Mouse (Mus musculus) small intestine, adult 2 months (tissue): ENCODE measurements around the gene Serinc1. TPM values are rescaled to one million over a fixed set of nuclear protein-coding genes. Genes with fewer than 3 reads are reported as not detected.

Experiments
- H3K27ac ChIP-seq: fragments of 200-500 bp; 2 replicates; pipeline ENCODE4 v1.5.1; 2012; ENCODE audit warnings: low read depth, low read length, control low read depth, inconsistent platforms; ENCODE audit not compliant: insufficient read depth
- H3K27me3 ChIP-seq: fragments of 200-500 bp; 2 replicates; pipeline ENCODE4 v1.6.1; 2012; ENCODE audit warnings: mild to moderate bottlenecking, moderate library complexity, low read length, inconsistent platforms; ENCODE audit not compliant: control insufficient read depth, insufficient read depth
- H3K36me3 ChIP-seq: fragments of 200-500 bp; 2 replicates; pipeline ENCODE4 v1.6.1; 2012; ENCODE audit warnings: mild to moderate bottlenecking, low read length, control low read depth, inconsistent platforms; ENCODE audit not compliant: control insufficient read depth, insufficient read depth
- H3K4me1 ChIP-seq: fragments of 200-500 bp; 2 replicates; pipeline ENCODE4 v1.6.1; 2012; ENCODE audit warnings: low read length, inconsistent platforms, mixed read lengths; ENCODE audit not compliant: control insufficient read depth, insufficient read depth, insufficient read length
- H3K4me3 ChIP-seq: fragments of 200-500 bp; 2 replicates; pipeline ENCODE4 v1.5.1; 2012; ENCODE audit warnings: low read depth, mild to moderate bottlenecking, control low read depth, inconsistent platforms, low read length, moderate library complexity
- CTCF ChIP-seq: fragments of 200-500 bp; IDR thresholded peaks from 2 replicates; pipeline ENCODE4 v1.5.1; 2012; ENCODE audit warnings: low read depth, mild to moderate bottlenecking, control low read depth, inconsistent platforms, low read length, moderate library complexity, mixed read lengths; ENCODE audit not compliant: insufficient replicate concordance, insufficient read length; ENCODE audit errors: extremely low read depth
- POLR2A ChIP-seq: fragments of 200-500 bp; IDR thresholded peaks from 2 replicates; pipeline ENCODE4 v1.6.1; 2012; ENCODE audit warnings: low read depth, mild to moderate bottlenecking, control low read depth, inconsistent platforms, low read length, moderate library complexity
- WGBS: fragments of 180-500 bp; shearing (Covaris S2); methylation state at CpG from one replicate; pipeline ENCODE4 v1.1.7; 2018; 5-methylcytosine and 5-hydroxymethylcytosine counted together
- polyA plus RNA-seq: library from polyadenylated mRNA; depleted of rRNA; stranded (reverse); fragments of >200 nt; gene quantifications from 2 replicates; pipeline ENCODE4 v1.2.3, GENCODE M21; 2012

Serinc1 gene
- polyA plus RNA-seq, 1 experiment = 13.2 TPM

GRCm38 (mm10) chr10:57499414-57500156, 32.7 kb downstream of the Serinc1 start:
- Histone ChIP-seq H3K36me3 (0 out of 2 replicates have a peak, but pooled peaks cover 5% of the 10 kb centered on the region), H3K4me3 (no peak overlapping the region), H3K27ac (no peak overlapping the region), H3K27me3 (no peaks in the 10 kb centered on the region), H3K4me1 (no peaks in the 10 kb centered on the region)
- no peak for TF ChIP-seq POLR2A
- TF ChIP-seq CTCF = no peak
- WGBS = 60% methylated on average over 9 of the region's 9 CpGs

GRCm38 (mm10) chr10:57492050-57492449, 40.3 kb downstream of the Serinc1 start:
- WGBS = 75% methylated on average over 2 of the region's 2 CpGs
- Histone ChIP-seq H3K4me3 (no peak overlapping the region), H3K27me3 (no peaks in the 10 kb centered on the region), H3K4me1 (no peaks in the 10 kb centered on the region), H3K27ac (no peak overlapping the region), H3K36me3 (no peaks in the 10 kb centered on the region)
- TF ChIP-seq CTCF = no peak
- TF ChIP-seq POLR2A = no peak

GRCm38 (mm10) chr10:57488591-57488990, 43.7 kb downstream of the Serinc1 start:
- Histone ChIP-seq H3K4me1 (no peaks in the 10 kb centered on the region; the same call in 1 of the 2 replicates), H3K36me3 (no peaks in the 10 kb centered on the region), H3K27me3 (no peaks in the 10 kb centered on the region), H3K4me3 (no peak overlapping the region), H3K27ac (no peak overlapping the region)
- TF ChIP-seq POLR2A = no peak
- no peak for TF ChIP-seq CTCF

GRCm38 (mm10) chr10:57487201-57487600, 45.1 kb downstream of the Serinc1 start:
- 2% methylated on average over 8 of the region's 8 CpGs for WGBS
- no peaks in the 10 kb centered on the region for H3K36me3 ChIP-seq
- H3K4me1 ChIP-seq = no peaks in the 10 kb centered on the region; the same call in 1 of the 2 replicates
- TF ChIP-seq POLR2A = no peak
- no peak for TF ChIP-seq CTCF
- H3K27me3 ChIP-seq = no peaks in the 10 kb centered on the region
- H3K4me3 ChIP-seq = no peak overlapping the region
- H3K27ac ChIP-seq = no peak overlapping the region

DNA sequence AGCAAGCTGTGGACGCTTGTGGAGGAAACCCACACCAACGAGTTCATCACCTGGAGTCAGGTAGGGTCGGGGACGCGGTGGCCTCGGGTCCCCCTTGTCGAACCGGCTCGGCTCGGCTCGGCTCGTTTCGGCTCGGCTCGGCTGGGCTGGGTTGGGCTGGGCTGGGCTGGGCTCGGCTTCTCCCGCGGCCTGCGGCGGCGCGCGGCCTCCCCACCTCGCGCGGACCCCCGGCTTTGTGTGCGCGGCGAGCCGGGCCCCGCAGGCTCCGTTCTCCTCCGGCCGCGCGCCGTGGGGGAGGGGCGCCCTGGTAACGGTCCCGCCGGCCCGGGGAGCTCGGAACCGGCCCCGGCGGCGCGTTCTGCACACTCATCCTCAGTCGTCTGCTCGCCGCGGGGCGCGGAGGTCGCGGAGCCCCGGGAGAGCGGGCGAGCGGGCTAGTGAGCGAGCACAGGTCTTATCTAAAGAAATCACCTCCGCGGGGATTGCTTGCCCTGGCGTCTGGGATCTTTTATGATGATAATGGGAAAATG, 45.7 kb downstream of the Serinc1 start:
- peak overlapping the region; percentile 86 for H3K4me3 ChIP-seq
- no peaks in the 10 kb centered on the region; the same call in 1 of the 2 replicates for H3K4me1 ChIP-seq
- H3K36me3 ChIP-seq = no peaks in the 10 kb centered on the region
- peak overlapping the region; percentile 40; the same call in 1 of the 2 replicates for H3K27ac ChIP-seq
- under 1% methylated on average over 65 of the region's 65 CpGs for WGBS
- TF ChIP-seq POLR2A (no peak), CTCF (no peak)
- no peaks in the 10 kb centered on the region for H3K27me3 ChIP-seq

DNA sequence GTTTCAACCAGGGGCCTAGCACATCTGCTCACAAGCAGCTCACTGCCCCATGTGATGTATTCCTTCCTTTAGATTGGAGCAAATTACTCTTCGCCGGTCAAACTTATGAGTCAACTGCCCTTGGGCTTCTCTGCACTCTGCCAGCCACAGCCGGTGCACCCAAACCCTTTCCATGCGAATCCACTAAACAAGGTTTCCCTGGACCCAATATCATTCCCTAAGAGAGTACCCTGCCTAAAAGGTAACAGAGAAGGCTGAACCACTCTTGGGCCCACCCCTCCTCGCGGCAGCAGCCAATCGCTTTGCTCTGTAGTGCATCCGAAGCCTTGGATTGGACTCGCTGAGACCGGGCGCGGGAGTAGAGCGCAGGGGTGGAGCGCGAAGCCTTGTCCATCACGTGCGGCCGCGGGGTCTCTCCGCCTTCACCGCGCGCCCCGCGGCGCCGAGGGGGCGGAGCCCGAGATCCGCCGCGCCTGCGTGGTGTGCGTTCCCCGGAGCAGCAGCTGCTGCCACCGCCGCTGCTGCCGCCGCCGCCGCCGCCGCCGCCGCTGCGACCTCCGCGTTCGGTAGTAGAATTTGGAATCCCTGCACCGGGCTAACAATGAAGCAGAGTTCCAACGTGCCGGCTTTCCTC, 46.3 kb downstream of the Serinc1 start, which contains the start of gene Hsf2:
TSS of gene Hsf2 (plus strand) at position 478 of the 634 bp plus-strand sequence.
- Histone ChIP-seq H3K27ac (peak within 1 kb of the TSS; percentile 40; the same call in 1 of the 2 replicates), H3K36me3 (no peaks in the 10 kb centered on the region), H3K4me3 (peak within 1 kb of the TSS; percentile 86), H3K27me3 (no peaks in the 10 kb centered on the region), H3K4me1 (no peaks in the 10 kb centered on the region; the same call in 1 of the 2 replicates)
- no peak for TF ChIP-seq POLR2A
- TF ChIP-seq CTCF = no peak
- 1% methylated on average over 51 of the region's 52 CpGs for WGBS

- H3K27ac ChIP-seq = no peak overlapping the region
- WGBS = 82% methylated on average over 3 of the region's 3 CpGs
- no peaks in the 10 kb centered on the region for H3K36me3 ChIP-seq
- no peak overlapping the region for H3K4me3 ChIP-seq
- no peak for TF ChIP-seq POLR2A
- no peak for TF ChIP-seq CTCF
- H3K4me1 ChIP-seq = no peaks in the 10 kb centered on the region; the same call in 1 of the 2 replicates
- H3K27me3 ChIP-seq = no peaks in the 10 kb centered on the region
Measured at GRCm38 (mm10) chr10:57484741-57485140, 47.6 kb downstream of the Serinc1 start.
